Mouse (Mus musculus) liver, embryonic 16.5 days (tissue): ENCODE measurements at regions not wholly inside any gene's neighbourhood (a gene's known extent, or its start where the extent isn't known, plus 50 kb on each side); places are given as distances from the start of the nearest gene placed in this dataset.

Source experiments
- ATAC-seq: fragments of 200-750 bp; cut with Nextera tagmentation; 2 replicates; pipeline ENCODE4 v1.8.0; 2017; ENCODE audit warnings: low read depth, mild to moderate bottlenecking, moderate number of reproducible peaks, moderate library complexity
- H3K27ac ChIP-seq: fragments of 300-500 bp; sonication (generic); 2 replicates; pipeline ENCODE4 v1.5.1; 2014; ENCODE audit warnings: mild to moderate bottlenecking, low read length
- H3K27me3 ChIP-seq: fragments of 300-500 bp; sonication (generic); 2 replicates; pipeline ENCODE4 v1.6.1; 2014; ENCODE audit warnings: low read depth, low read length, mixed read lengths; ENCODE audit not compliant: control insufficient read depth, insufficient read depth
- H3K36me3 ChIP-seq: fragments of 300-500 bp; sonication (generic); 2 replicates; pipeline ENCODE4 v1.6.1; 2014; ENCODE audit warnings: mild to moderate bottlenecking; ENCODE audit not compliant: control insufficient read depth, insufficient read depth
- H3K4me1 ChIP-seq: fragments of 300-500 bp; sonication (generic); 2 replicates; pipeline ENCODE4 v1.6.1; 2014; ENCODE audit warnings: low read depth, low read length, mixed read lengths; ENCODE audit not compliant: control insufficient read depth
- H3K4me2 ChIP-seq: fragments of 300-500 bp; sonication (generic); 2 replicates; pipeline ENCODE4 v1.6.1; 2014; ENCODE audit warnings: low read depth, low read length, mixed read lengths
- H3K4me3 ChIP-seq: fragments of 300-500 bp; sonication (generic); 2 replicates; pipeline ENCODE4 v1.5.1; 2014; ENCODE audit warnings: low read depth, mild to moderate bottlenecking, low read length
- H3K9ac ChIP-seq: fragments of 300-500 bp; sonication (generic); 2 replicates; pipeline ENCODE4 v1.6.1; 2014; ENCODE audit warnings: low read depth, low read length
- H3K9me3 ChIP-seq: fragments of 300-500 bp; sonication (generic); replicated peaks from 2 replicates; pipeline ENCODE4 v1.6.1; 2016; ENCODE audit warnings: low read length; ENCODE audit not compliant: control insufficient read depth
- WGBS: fragments of 180-500 bp; shearing (Covaris S2); extraction: QIAGEN DNeasy Blood & Tissue Kit; methylation state at CpG from one replicate; pipeline ENCODE4 v1.1.7; 2014; ENCODE audit not compliant: insufficient replicate concordance; 5-methylcytosine and 5-hydroxymethylcytosine counted together

DNA sequence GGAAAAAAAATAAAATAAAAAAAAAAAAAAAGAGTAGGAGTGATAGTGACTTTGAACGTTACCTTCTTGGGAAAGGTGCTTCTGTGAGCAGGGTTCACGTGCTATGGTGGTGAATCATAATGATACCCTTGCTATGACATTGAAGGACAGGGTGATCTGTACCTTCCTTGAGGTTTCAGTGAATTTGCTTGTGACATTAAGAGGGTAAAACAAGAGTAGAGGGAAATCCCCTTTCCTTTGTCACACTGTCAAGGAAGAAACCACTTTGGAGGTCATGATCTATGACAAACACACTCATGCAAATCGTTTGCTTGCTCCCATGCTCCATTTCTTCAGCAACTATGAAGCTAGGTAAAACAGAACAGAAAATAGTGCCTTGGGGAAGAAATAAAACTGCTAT, 623.8 kb upstream of the A1bg start:
- H3K27me3 ChIP-seq = no peaks in the 10 kb centered on the region
- 51% methylated on average over 3 of the region's 3 CpGs for WGBS
- no peaks in the 10 kb centered on the region for H3K36me3 ChIP-seq
- no peaks in the 10 kb centered on the region for H3K4me1 ChIP-seq
- no peaks in the 10 kb centered on the region for H3K9me3 ChIP-seq
- H3K4me3 ChIP-seq = no peak overlapping the region
- H3K27ac ChIP-seq = no peak overlapping the region
- no peak overlapping the region for H3K9ac ChIP-seq
- H3K4me2 ChIP-seq = no peak overlapping the region
- ATAC-seq = no peak

DNA sequence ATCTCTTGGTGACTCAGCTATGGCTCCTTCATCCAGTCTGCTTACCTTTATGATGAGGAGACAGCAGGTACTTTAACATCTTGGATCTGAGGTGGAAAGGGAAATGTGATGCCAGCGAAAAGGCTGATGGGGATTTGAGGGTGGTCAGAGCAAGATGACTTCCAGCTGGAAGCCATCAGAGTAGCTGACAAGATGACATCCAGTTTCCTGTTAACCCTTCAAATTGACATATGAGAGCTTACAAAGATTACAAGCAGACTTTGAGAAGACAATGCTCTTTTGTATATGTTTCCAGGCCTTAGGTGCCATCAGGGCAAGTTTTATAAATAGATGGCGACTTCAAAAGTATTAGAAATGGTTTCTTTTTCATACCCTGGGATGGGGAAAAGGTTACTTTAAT, 621.3 kb upstream of the A1bg start:
- Histone ChIP-seq H3K27me3 (no peaks in the 10 kb centered on the region), H3K9me3 (no peaks in the 10 kb centered on the region), H3K4me1 (no peaks in the 10 kb centered on the region), H3K9ac (no peak overlapping the region), H3K36me3 (no peaks in the 10 kb centered on the region), H3K27ac (no peak overlapping the region), H3K4me2 (no peak overlapping the region), H3K4me3 (no peak overlapping the region)
- ATAC-seq = no peak
- 37% methylated on average over 2 of the region's 2 CpGs for WGBS

DNA sequence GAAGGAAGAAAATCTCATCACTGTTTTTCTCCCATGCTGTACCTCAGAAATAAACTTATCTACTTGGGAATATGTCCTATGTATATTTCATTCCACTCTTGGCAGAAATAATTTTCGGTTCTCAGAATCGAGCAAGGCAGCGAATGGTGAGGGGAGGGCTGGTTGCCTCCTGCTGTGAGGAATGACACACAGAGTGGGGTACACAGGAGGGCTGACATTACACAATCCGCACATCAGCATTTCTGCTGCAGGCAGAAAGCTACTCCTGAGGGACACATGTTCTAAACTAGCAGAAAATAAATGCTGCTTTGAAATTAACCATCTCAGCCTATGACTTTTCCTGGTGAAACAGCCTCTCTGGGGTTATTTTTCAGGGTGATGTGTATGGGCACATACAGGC, 618.8 kb upstream of the A1bg start:
- H3K27me3 ChIP-seq = no peaks in the 10 kb centered on the region
- WGBS = 55% methylated on average over 4 of the region's 4 CpGs
- no peak for ATAC-seq
- H3K4me3 ChIP-seq = no peak overlapping the region
- H3K4me1 ChIP-seq = no peaks in the 10 kb centered on the region
- no peak overlapping the region for H3K27ac ChIP-seq
- H3K9ac ChIP-seq = no peak overlapping the region
- no peaks in the 10 kb centered on the region for H3K36me3 ChIP-seq
- H3K9me3 ChIP-seq = no peaks in the 10 kb centered on the region
- no peak overlapping the region for H3K4me2 ChIP-seq

DNA sequence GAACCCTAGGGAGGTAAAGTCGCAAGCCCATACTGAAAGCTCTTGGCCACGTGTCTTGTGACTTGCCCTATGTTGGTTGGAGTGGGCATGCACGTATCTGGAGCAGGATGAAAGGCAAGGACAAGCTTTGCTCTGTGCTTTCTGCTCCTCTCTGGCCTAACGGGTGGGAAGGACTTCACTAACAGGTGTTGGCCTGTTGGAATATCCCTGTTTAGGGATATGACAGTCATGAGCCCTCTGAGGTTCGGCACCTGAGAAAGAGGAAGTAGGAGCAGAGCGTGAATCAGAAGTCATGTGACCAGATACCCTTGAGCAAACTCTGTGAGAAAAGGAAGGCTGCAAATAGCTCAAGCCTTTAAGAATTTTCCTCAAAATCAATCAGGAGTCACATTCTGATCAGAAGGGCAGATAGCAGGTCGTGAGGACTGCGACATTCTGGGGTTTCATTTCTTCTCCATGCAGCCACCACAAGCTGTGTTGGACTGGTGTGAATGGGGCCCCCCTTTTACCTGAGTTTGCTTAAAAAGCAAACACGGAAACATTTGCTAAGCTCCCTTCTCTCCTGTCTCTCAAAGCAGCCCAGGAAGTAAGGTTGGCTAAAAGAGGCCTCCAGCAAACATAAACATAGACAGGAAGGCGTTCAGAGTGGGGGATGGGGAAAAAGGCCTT, 618.1 kb upstream of the A1bg start:
- no peaks in the 10 kb centered on the region for H3K4me1 ChIP-seq
- H3K4me2 ChIP-seq = no peak overlapping the region
- no peak overlapping the region for H3K4me3 ChIP-seq
- H3K27ac ChIP-seq = no peak overlapping the region
- H3K9ac ChIP-seq = no peak overlapping the region
- H3K27me3 ChIP-seq = no peaks in the 10 kb centered on the region
- H3K36me3 ChIP-seq = no peaks in the 10 kb centered on the region
- no peaks in the 10 kb centered on the region for H3K9me3 ChIP-seq
- 21% methylated on average over 10 of the region's 10 CpGs for WGBS
- no peak for ATAC-seq

DNA sequence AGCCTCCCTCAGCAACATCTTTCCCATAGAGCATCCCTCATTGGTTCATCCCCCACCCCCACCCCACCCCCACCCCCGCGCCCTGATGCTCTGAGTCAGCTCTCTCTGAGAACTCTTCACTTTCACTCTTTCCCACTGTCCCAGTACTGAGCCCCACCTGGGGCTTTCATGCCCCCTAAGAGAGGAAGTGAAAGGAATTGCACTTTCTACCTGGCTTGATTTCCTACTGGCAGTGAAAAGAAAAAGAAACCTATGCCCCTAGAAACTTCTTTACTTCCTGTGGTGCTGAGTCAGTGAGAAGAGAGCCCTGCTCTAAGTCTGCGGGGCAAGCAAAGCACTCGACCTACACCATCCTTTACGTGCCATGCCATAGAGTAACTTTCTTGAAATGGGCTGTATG, 616.1 kb upstream of the A1bg start:
- Histone ChIP-seq H3K9me3 (no peaks in the 10 kb centered on the region), H3K36me3 (no peaks in the 10 kb centered on the region), H3K4me3 (no peak overlapping the region), H3K9ac (no peak overlapping the region), H3K4me1 (no peaks in the 10 kb centered on the region), H3K27ac (no peak overlapping the region), H3K27me3 (no peaks in the 10 kb centered on the region), H3K4me2 (no peak overlapping the region)
- no peak for ATAC-seq
- 42% methylated on average over 5 of the region's 5 CpGs for WGBS

DNA sequence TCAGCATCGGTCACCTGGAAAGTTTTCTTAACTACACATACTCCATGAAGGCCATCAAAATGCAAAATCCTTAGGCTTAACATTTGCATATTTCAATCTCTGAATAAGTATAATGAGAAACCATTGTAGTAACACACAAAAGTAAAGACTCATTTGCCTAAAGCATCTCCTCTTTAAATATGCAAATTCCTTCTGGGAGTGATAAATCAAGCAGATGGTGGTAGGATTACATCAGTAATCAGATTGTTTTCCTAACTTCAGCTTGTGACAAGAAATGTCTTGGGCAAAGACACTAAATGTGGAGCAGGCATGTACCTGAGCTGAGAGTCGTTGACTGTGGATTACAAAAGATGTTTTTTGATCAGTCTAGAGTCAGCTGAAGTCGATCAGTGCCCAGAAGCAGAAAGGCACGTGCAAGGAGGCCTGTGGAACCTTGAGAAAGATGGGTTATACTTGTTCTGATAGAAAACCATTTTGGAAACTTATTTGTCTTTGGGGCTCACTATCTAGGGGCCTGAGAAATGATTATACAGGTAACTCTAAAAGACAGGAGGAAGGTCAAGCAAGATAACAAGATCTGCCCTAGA, 615.5 kb upstream of the A1bg start:
- Histone ChIP-seq H3K4me1 (no peaks in the 10 kb centered on the region), H3K27ac (no peak overlapping the region), H3K9me3 (no peaks in the 10 kb centered on the region), H3K4me2 (no peak overlapping the region), H3K36me3 (no peaks in the 10 kb centered on the region), H3K9ac (no peak overlapping the region), H3K27me3 (no peaks in the 10 kb centered on the region), H3K4me3 (no peak overlapping the region)
- 46% methylated on average over 4 of the region's 4 CpGs for WGBS
- no peak for ATAC-seq

DNA sequence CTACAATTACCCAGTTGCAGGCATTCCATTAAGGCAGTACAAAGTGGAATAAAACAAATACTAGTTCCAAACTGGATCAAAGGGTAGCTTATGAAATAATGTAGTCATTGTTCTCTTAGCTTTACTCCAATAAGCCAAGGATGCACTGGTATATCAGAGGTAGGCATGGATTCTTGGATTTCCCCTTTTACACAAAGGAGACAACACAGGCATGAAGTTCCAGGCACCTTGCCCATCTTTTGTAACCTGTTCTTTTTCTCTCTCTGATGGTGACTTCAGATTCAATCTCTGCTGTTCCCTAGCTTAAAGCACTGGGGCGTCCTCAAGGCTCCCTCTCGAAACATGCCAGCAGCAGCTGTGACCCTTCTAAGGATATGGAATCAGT, 613.5 kb upstream of the A1bg start:
- no peak for ATAC-seq
- 59% methylated on average over 2 of the region's 2 CpGs for WGBS
- Histone ChIP-seq H3K27ac (no peak overlapping the region), H3K27me3 (no peaks in the 10 kb centered on the region), H3K4me2 (no peak overlapping the region), H3K36me3 (no peaks in the 10 kb centered on the region), H3K9me3 (no peaks in the 10 kb centered on the region), H3K9ac (no peak overlapping the region), H3K4me3 (no peak overlapping the region), H3K4me1 (no peaks in the 10 kb centered on the region)

DNA sequence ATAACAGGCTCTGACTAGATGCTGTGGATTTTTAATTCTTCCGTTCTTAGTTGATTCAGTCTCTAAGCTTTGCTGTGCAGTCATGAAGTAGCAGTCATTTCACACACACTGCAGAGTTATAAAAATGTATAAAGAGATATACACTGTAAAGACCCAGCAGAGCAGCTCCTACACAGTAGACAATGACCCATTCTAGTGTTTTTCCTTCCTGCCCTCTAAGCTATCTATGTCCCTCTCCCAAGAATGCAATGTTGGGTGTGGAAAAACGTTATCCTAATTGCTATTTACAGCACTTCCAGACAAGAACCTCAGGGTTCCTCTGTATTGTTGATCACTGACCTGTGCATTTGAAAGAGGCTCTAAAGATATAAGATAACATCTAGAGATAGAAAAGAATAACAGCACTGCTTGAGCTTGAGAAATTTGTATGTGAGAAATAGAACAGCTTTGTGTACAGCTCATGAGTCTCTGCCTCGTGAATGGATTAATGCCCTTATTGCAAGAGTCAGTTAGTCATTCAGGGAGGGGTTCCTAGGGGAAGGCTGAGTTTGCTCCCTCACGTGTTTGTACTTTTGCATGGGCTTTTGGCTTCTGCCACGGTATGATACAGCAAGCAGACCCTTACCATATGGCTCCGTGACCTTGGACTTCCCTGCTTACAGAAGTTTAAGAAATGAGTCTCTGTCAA, 613.0 kb upstream of the A1bg start:
- H3K36me3 ChIP-seq = no peaks in the 10 kb centered on the region
- no peaks in the 10 kb centered on the region for H3K4me1 ChIP-seq
- H3K4me3 ChIP-seq = no peak overlapping the region
- H3K9me3 ChIP-seq = no peaks in the 10 kb centered on the region
- H3K9ac ChIP-seq = no peak overlapping the region
- H3K4me2 ChIP-seq = no peak overlapping the region
- no peak overlapping the region for H3K27ac ChIP-seq
- no peaks in the 10 kb centered on the region for H3K27me3 ChIP-seq
- no peak for ATAC-seq
- WGBS = 38% methylated on average over 6 of the region's 6 CpGs

DNA sequence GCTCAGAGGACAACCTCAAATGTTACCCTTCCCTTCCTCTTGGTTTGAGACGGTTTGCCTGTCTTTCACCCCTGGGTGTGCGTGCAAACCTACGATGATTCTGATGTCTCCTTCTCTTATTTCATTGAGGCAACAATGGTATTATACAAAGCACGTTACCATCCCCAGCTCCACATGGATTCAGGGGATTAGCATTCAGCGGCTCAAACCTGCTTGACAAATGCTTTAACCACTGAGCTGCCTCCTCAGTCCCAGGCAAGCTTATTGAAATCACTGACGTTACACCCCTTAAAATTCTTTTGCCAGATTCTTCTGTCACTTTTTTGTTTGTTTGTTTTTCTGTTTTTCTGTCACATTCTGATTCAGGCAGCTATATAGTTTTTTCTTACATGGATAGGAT, 612.4 kb upstream of the A1bg start:
- H3K27me3 ChIP-seq = no peaks in the 10 kb centered on the region
- ATAC-seq = no peak
- H3K4me1 ChIP-seq = no peaks in the 10 kb centered on the region
- no peak overlapping the region for H3K9ac ChIP-seq
- H3K9me3 ChIP-seq = no peaks in the 10 kb centered on the region
- H3K4me2 ChIP-seq = no peak overlapping the region
- WGBS = 57% methylated on average over 6 of the region's 6 CpGs
- H3K4me3 ChIP-seq = no peak overlapping the region
- H3K27ac ChIP-seq = no peak overlapping the region
- H3K36me3 ChIP-seq = no peaks in the 10 kb centered on the region
